Mouse (Mus musculus) testis, adult 2 months (tissue): ENCODE data around the gene Akap13.

Source experiments
- CTCF ChIP-seq: fragments of 200-500 bp; IDR thresholded peaks from 2 replicates; pipeline ENCODE4 v1.5.1; 2012; ENCODE audit warnings: low read depth, mild to moderate bottlenecking, inconsistent platforms, low read length, moderate library complexity; ENCODE audit not compliant: control insufficient read depth, insufficient read depth, insufficient replicate concordance
- POLR2A ChIP-seq: fragments of 200-500 bp; IDR thresholded peaks from 2 replicates; pipeline ENCODE4 v1.6.1; 2012; ENCODE audit warnings: low read depth, mild to moderate bottlenecking, inconsistent platforms, low read length, moderate library complexity; ENCODE audit not compliant: control insufficient read depth

- TF ChIP-seq POLR2A (no peak), CTCF (no peak)
Observed at GRCm38 (mm10) chr7:75795106-75795505, 339.8 kb downstream of the Akap13 start.
